Mouse (Mus musculus): ENCODE measurements around the gene a.
"Not testable (repeated sequence)": the region's sequence is repeated elsewhere in the genome, so short reads cannot be mapped to it uniquely, and the experiment has no call there.

a gene

DNA sequence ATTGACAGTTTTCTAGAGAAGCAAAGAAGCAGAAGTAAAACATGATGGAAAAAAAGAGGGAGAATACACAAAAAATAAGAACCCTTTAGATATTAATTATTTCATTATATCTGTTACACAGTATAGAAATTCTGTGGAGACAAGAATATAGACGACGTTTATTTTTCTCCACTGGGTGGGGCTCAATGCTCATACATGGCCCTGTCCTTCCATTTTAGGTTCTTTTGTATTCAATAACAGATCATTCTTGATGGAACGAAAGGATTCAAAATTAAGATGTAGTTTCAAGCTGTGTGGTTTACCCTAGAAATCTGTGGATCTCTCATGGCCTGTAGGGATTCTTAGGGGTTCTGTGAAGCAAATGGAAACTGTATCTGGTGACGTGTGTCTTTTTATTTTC, 142.7 kb downstream of the a start:
- no peak for DNase-seq

DNA sequence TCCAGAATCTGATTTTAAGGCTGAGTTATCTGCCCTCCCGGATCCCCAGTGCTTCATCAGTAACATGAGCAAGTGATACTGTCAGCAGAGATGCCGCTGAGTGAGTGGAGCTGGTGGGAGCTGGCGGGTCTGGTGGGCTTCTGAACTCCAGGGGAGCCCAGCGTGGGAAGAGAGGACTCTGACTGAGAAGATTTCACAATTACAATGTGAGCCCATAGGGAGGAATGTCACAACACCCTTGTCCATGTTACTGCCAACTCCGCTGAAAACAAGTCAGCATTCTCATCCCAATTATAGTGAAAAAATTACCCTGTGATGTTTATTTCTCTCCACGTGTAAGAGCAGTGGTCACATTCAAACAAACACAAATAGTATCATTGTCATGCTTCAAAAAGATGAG, 144.9 kb downstream of the a start:
- DNase-seq, result no peak

DNA sequence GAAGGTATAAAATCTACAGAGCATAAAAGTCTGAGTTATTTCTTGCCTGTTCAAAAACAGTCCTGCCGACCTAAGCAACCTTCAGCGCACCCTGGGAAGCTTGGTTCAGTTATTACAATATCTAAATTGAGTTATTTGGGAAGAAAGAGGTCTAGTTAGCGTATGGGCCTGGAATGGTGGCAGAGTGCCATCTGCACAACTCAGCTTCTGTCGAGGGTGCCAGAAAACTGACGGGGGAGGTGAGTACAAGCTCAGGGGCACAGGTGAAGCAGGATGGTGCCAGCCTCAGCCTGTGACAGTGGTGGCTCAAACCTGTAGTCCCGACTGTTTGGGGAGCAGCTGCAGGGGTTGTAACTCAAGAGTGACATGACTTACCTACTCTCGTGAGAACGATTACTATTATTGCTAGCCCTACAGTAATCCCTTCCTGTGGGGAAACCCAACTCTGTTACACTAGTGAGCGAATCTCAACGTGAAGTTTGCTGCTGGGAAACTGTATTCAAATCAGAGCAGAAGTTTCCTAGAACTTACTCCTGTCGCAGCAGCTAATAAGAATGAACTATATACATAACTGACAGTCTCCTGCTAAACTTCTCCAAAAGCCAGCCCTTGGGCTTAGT, 145.4 kb downstream of the a start:
- no peak for DNase-seq

GRCm38 (mm10) chr2:154937547-154938390, 146.6 kb downstream of the a start:
- DNase-seq, result no peak

DNA sequence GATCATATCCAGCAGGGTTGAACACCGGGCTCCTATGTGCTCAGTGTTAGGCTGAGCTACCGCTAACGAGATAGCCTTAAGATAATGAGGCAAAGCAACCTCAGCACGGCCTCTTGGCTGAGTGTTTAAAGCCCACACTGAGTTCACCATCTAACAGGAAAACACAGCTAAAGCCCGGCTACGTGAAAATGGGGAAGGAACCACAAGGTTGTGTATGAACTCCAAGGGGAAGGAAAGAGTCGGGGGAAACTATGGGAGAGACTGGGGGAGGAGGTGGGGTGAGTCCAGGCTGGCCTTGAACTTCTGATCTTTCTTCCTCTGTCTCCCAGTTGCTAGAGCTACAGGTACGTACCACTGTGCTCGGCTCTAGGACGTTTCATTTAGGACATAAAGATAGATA, 150.8 kb downstream of the a start:
- DNase-seq, result no peak

GRCm38 (mm10) chr2:154942546-154942945, 151.3 kb downstream of the a start:
- DNase-seq, result no peak

DNA sequence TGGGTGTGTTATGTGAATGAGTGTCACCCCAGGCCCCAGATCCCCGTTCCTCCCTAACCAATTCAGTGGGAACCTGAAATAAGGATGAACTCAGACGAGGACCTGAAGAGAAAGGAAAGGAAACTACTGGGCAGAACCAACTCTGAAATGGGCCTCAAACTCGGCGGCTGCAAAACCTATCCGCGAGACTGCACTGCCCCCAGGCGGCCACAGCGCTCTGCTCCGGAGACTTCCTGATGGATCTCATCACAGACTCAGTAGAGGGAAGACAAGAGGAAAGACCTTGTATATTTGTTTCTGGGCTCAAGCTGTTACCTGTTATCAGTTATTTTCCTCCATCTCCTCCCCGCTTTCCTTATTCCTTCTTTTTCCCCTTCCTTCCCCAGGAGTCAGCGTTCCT, 151.9 kb downstream of the a start:
- peak; percentile 68 for DNase-seq

GRCm38 (mm10) chr2:154946921-154947320, 155.7 kb downstream of the a start:
- no peak for DNase-seq

GRCm38 (mm10) chr2:154949352-154949751, 158.2 kb downstream of the a start:
- no peak for DNase-seq

DNA sequence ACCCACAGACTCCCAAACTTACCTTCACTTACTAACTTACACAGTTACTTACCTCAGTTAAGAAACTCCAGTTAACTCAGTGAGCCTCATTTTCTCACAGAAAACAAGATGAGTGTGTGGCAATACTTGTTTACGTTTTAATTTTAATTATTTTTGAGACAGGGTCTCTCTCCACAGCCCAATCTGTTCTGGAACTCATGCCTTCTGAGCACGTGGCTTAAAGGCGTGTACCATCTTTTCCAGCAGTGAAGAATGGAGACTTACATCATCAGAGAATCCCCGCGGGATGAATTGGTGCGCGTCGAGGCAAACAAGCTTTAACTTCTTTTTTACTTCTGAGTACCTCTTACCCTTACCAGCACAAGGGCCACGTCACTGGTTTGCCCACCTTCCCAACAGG, 158.7 kb downstream of the a start:
- no peak for DNase-seq

DNA sequence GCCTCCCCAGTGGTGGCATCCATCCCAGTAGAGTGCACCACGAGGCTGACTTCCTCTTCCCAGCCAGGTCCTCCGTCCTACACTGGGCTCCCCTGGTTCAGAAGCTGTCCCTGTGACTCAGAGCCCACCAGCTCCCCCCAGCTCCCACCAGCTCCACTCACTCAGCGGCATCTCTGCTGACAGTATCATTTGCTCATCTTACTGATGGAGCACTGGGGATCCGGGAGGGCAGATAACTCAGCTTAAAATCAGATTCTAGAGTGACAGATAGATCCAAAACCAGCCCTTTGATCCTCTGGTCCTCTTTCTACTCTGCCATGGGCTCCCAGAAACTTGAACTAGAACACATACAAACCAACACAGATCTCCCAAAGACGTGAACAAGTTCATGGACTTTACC, 159.4 kb downstream of the a start:
- DNase-seq, result no peak

GRCm38 (mm10) chr2:154959486-154959885, 168.3 kb downstream of the a start:
- DNase-seq, result no peak

GRCm38 (mm10) chr2:154959909-154960308, 168.7 kb downstream of the a start:
- DNase-seq, result no peak

DNA sequence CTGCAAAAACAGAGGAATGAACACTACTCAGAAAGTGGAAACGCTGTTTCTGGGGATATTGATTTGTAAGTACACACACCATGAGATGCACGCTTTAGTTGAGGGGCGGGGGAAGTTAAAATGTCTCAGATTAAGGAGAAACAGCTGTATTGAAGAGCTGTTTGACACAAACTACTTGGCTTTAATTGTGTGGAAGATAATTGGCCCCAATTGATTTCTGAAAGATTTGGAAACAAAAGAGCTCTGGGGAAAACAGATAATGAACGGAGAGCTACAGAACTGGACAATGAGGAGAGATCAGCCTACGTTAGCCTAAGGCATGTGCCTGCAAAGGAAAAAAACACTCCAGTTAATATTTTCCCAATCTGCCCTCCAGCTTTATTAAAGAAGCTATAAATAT, 172.0 kb downstream of the a start:
- DNase-seq, result no peak

DNA sequence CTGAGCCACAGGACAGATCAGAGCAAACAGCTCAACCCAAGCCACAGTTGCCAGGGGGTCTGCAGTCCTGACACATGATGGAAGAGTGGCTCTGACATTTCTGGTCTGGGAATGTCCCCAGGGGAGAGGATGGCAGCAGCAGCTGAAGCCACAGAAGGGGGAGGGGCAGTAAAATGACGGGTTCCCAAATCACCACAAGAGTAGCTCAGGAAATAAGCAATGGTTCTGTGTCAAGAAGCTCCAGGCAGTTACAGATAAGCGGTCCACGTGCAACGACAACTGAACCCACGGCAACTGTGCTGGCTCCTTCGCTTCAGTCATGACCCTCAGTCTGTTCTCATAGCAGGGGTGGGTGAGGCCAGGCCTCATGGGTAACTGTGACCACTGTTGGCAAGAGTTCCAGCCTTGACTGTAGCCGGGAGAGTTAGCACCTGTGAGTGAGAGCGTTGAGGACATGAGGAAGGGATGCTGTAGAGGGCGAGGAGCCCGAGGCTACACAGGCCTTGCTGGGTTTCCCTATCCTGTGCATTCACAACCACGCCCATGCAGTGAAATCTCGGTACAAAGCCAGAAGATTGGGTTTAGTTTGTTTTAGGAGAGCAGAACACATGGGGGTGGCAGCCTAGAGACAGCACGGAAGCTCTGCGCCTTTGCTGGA, 178.7 kb downstream of the a start:
- not testable (repeated sequence) for DNase-seq

DNA sequence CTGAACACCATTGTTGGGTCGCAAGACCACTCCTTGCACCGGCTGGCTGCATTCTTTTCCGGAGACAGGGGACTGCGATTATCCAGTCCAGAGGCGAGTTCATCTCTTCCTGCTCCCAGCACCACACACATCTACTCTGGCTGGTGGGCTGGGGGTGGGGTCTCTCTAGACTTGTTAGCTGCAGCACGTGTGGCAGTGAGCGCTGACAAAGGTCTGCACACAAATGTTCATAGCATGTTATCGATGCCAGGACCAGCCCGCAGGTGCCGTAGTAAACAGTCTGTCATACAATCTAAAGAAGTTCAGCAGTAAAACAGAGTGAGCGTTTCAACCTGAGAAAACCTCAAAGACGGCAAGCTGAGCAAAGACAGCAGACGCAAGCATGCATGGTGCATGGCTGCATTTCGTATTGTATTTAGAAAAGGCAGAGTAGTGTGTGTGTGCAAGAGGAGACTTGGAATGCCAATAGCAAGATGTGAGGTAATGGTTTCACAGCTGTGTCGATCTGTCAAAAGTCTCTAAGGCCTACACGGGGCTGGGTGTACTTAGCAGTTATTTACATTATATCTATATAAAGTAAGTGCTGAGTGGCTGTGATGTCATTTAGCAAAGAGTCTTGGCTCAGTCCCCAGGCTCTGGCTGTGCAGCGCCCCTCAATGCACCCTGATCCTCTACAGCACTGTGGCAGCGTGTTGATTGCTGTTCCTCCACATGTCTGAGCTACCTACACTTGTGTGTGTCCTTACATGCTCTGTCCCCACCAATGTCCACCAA, 180.9 kb downstream of the a start:
- DNase-seq, result no peak

DNA sequence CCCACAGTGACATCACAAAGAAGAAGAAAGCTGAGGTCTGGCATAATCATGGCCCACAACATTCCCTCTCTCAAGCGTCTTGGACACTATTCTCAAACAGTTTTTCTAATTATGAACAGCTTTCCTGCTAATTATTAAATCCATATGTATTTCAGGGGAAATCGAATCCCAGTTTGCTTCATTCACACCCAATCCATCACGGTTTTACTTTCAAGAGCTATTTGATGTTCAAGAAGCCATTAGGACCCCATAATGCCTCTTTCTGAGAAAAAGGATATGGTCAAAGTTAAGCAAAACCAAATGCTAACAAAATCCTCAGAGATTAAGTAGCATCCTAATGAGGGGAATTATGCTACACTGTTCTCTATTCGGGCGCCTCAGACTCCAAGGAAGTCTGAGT, 181.8 kb downstream of the a start:
- DNase-seq, result no peak

GRCm38 (mm10) chr2:154986609-154987008, 195.4 kb downstream of the a start:
- no peak for DNase-seq

DNA sequence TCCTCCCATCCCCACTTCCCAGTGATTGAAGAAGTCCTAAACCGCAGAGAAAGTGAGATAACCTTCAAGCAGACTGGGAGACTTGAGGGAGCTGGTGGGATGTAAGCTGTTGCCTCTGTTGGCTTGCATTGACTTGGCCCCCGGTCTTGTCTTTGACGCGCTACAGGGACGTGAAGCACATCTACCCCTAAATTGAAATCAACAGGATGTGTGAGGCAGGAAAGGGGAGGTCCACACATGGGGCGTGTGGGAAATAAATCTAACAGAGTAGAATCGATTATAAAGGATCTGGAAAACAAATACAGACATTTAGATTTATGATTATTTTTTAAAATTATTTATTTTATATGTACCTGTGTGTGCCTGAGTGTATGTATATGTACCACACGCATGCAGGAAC, 200.2 kb downstream of the a start:
- no peak for DNase-seq

DNA sequence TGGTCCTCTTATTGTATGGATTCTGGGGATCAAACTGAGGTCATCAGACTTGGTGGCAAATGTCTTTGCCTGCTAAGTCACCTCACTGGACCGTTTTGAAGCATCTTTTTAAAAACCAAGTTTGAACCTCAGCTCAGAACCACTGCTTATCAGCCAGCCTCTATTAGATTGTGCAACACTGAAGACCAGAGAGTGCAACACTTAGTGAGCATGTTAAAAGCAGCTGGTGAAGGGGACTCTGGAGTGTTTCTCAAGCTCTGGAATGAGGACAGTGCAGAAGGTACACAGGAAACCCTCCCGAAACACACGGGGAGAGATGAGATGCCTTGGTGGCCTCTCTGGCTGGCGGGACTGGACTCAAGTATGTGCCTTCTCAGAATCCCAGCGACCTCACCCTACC, 200.9 kb downstream of the a start:
- DNase-seq, result no peak

GRCm38 (mm10) chr2:155005491-155005890, 214.3 kb downstream of the a start:
- no peak for DNase-seq

DNA sequence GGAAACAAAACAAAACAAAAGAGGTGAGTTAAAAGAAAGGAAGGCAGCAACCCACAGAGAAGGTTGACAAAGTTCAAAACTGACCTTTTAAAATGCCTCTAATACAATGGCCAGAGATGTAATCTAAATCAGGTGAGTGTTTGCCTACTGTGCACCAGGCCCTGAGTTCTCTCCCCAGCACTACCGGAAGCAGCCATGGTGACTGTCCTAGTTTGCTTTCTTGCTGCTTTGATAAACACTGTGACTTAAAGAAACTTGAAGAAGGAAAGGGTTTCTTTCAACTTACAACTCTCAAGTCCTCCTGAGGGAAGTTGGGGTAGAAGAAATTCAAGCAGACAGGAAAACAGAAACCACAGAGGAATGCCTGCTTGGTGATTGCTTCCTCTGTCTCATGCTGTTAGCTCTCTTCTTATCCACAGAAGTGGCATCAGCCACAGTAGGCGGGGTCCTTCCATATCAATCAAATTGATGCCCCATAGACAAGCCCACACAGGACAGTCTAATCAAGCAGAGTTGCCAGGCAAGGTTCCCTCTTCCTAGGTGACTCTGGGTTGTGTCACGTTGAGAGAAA, 220.0 kb downstream of the a start:
- DNase-seq, result no peak

GRCm38 (mm10) chr2:155012991-155013390, 221.8 kb downstream of the a start:
- DNase-seq, result no peak
